Mouse (Mus musculus) embryonic fibroblast, embryonic 13.5 days (primary cell): Measurements from ENCODE around the gene Mfsd5.

Experiments
- CTCF ChIP-seq: IDR thresholded peaks from 2 replicates; pipeline ENCODE4 v1.5.1; 2011; ENCODE audit warnings: mild to moderate bottlenecking, control low read depth, low read length, moderate library complexity, borderline replicate concordance; ENCODE audit not compliant: insufficient read depth
- POLR2A ChIP-seq: IDR thresholded peaks from 2 replicates; pipeline ENCODE4 v1.6.1; 2011; ENCODE audit warnings: low read depth, mild to moderate bottlenecking, control low read depth, low read length, moderate library complexity

DNA sequence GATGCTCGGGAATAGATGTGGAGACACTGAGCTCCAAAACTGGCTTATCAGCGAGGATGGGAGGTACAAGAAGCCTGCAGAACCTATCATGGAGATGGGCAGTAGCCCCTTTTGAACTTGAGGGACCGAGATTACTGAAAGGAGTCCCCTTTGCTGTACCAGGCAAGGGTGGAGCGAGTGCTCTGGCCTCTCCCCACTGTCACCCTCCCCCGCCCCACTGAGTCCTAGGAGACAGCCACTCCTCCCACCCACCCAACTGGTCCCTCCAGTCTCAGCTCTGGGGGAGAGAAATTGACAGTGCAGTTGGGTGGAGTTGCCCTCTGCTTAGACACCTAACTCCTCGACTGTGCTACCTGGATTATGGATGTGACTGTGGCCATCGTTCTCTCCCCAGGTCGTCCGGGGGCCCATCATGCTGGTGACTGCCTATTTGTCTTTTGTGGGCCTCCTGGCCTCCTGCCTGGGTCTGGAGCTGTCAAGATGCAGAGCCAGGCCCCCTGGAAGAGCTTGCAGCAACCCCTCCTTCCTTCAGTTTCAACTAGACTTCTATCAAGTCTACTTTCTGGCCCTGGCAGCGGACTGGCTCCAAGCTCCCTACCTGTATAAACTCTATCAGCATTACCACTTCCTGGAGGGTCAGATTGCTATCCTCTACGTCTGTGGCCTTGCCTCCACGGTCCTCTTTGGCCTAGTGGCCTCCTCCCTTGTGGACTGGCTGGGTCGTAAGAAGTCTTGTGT lies 698 bp downstream of the Mfsd5 start:
- TF ChIP-seq CTCF = no peak
- TF ChIP-seq POLR2A = no peak; the same call in 1 of the 2 replicates
